Mouse (Mus musculus) midbrain, embryonic 16.5 days (tissue): ENCODE results near the gene Vps8. TPM values are rescaled to one million over a fixed set of nuclear protein-coding genes. Genes with fewer than 3 reads are reported as not detected.

Experiments
- ATAC-seq: fragments of 200-750 bp; cut with Nextera tagmentation; 2 replicates; pipeline ENCODE4 v1.8.0; 2017; ENCODE audit warnings: moderate TSS enrichment
- H3K27ac ChIP-seq: fragments of 300-500 bp; sonication (generic); 2 replicates; pipeline ENCODE4 v1.5.1; 2014; ENCODE audit warnings: mild to moderate bottlenecking, low read length, mixed read lengths
- H3K27me3 ChIP-seq: fragments of 300-500 bp; sonication (generic); 2 replicates; pipeline ENCODE4 v1.6.1; 2014; ENCODE audit warnings: low read depth, low read length, mixed read lengths; ENCODE audit not compliant: control insufficient read depth, insufficient read depth
- H3K36me3 ChIP-seq: fragments of 300-500 bp; sonication (generic); 2 replicates; pipeline ENCODE4 v1.6.1; 2014; ENCODE audit warnings: mild to moderate bottlenecking, low read length, moderate library complexity, mixed read lengths; ENCODE audit not compliant: control insufficient read depth, insufficient read depth
- H3K4me1 ChIP-seq: fragments of 300-500 bp; sonication (generic); 2 replicates; pipeline ENCODE4 v1.6.1; 2014; ENCODE audit warnings: mild to moderate bottlenecking, low read length, mixed read lengths; ENCODE audit not compliant: control insufficient read depth, insufficient read depth
- H3K4me2 ChIP-seq: fragments of 300-500 bp; sonication (generic); 2 replicates; pipeline ENCODE4 v1.6.1; 2014; ENCODE audit warnings: mild to moderate bottlenecking, low read length, mixed read lengths
- H3K4me3 ChIP-seq: fragments of 300-500 bp; sonication (generic); 2 replicates; pipeline ENCODE4 v1.5.1; 2014; ENCODE audit warnings: low read depth, mild to moderate bottlenecking, low read length, moderate library complexity, mixed read lengths
- H3K9ac ChIP-seq: fragments of 300-500 bp; sonication (generic); 2 replicates; pipeline ENCODE4 v1.6.1; 2014; ENCODE audit warnings: low read depth, low read length, mixed read lengths
- H3K9me3 ChIP-seq: fragments of 300-500 bp; sonication (generic); replicated peaks from 2 replicates; pipeline ENCODE4 v1.6.1; 2014; ENCODE audit warnings: mild to moderate bottlenecking, low read length, mixed read lengths; ENCODE audit not compliant: control insufficient read depth, poor library complexity, severe bottlenecking
- WGBS: fragments of 180-500 bp; shearing (Covaris S2); extraction: QIAGEN DNeasy Blood & Tissue Kit; methylation state at CpG from one replicate; pipeline ENCODE4 v1.1.7; 2014; 5-methylcytosine and 5-hydroxymethylcytosine counted together
- polyA plus RNA-seq: library from polyadenylated mRNA; unstranded; fragments of >200 nt; fragmentation: Nextera tagmentation; extraction: Ambion mirVana; gene quantifications from 2 replicates; pipeline ENCODE4 v1.2.1, GENCODE M21; 2015

Vps8 gene
- polyA plus RNA-seq, 1 experiment from 2014 or later, result 41.2 TPM

- no peak for ATAC-seq
- Histone ChIP-seq H3K4me3 (no peak overlapping the region), H3K36me3 (no peaks in the 10 kb centered on the region), H3K27ac (no peak overlapping the region), H3K9ac (no peak overlapping the region), H3K9me3 (no peaks in the 10 kb centered on the region), H3K4me2 (no peak overlapping the region), H3K4me1 (0 out of 2 replicates have a peak, but pooled peaks cover 2% of the 10 kb centered on the region), H3K27me3 (no peaks in the 10 kb centered on the region)
- WGBS, result 32% methylated on average over 11 of the region's 11 CpGs
These were observed 40.6 kb upstream of the Vps8 start for GRCm38 (mm10) chr16:21382152-21382911.

GRCm38 (mm10) chr16:21385926-21386881 is 36.7 kb upstream of the Vps8 start:
- H3K27ac ChIP-seq, result no peak overlapping the region
- 63% methylated on average over 14 of the region's 14 CpGs for WGBS

GRCm38 (mm10) chr16:21389316-21389715 is 33.6 kb upstream of the Vps8 start:
- H3K4me2 ChIP-seq, result no peak overlapping the region
- H3K9me3 ChIP-seq, result no peaks in the 10 kb centered on the region
- H3K27me3 ChIP-seq, result no peaks in the 10 kb centered on the region
- H3K4me3 ChIP-seq, result no peak overlapping the region
- no peak overlapping the region for H3K27ac ChIP-seq
- no peak overlapping the region for H3K9ac ChIP-seq
- ATAC-seq, result no peak
- 34% methylated on average over 3 of the region's 3 CpGs for WGBS
- H3K4me1 ChIP-seq, result no peaks in the 10 kb centered on the region; the same call in 1 of the 2 replicates
- no peaks in the 10 kb centered on the region for H3K36me3 ChIP-seq

More at GRCm38 (mm10) chr16:21385926-21386881, 36.7 kb upstream of the Vps8 start:
- no peak overlapping the region for H3K4me3 ChIP-seq
- H3K4me2 ChIP-seq, result no peak overlapping the region
- no peaks in the 10 kb centered on the region for H3K27me3 ChIP-seq
- no peak for ATAC-seq
- H3K4me1 ChIP-seq, result peaks cover 2% of the 10 kb centered on the region; the same call in 1 of the 2 replicates
- H3K36me3 ChIP-seq, result no peaks in the 10 kb centered on the region
- H3K9me3 ChIP-seq, result no peaks in the 10 kb centered on the region
- H3K9ac ChIP-seq, result no peak overlapping the region

- Histone ChIP-seq H3K9me3 (no peaks in the 10 kb centered on the region), H3K27me3 (no peaks in the 10 kb centered on the region), H3K4me3 (no peak overlapping the region), H3K9ac (no peak overlapping the region), H3K4me1 (peaks cover 9% of the 10 kb centered on the region; the same call in 1 of the 2 replicates), H3K36me3 (no peaks in the 10 kb centered on the region), H3K4me2 (no peak overlapping the region), H3K27ac (no peak overlapping the region)
- WGBS, result 29% methylated on average over 5 of the region's 5 CpGs
- ATAC-seq, result no peak
These were observed 32.2 kb upstream of the Vps8 start for GRCm38 (mm10) chr16:21390744-21391143.

- Histone ChIP-seq H3K4me3 (no peak overlapping the region), H3K4me1 (peaks cover 14% of the 10 kb centered on the region; the same call in 1 of the 2 replicates), H3K9me3 (no peaks in the 10 kb centered on the region), H3K4me2 (no peak overlapping the region), H3K27me3 (no peaks in the 10 kb centered on the region), H3K9ac (no peak overlapping the region), H3K27ac (peak overlapping the region; percentile 70; the same call in 1 of the 2 replicates), H3K36me3 (no peaks in the 10 kb centered on the region)
- WGBS, result 70% methylated on average over 6 of the region's 6 CpGs
- no peak; the same call in 1 of the 2 replicates for ATAC-seq
These were observed 30.8 kb upstream of the Vps8 start for GRCm38 (mm10) chr16:21392099-21392498.

GRCm38 (mm10) chr16:21392517-21393112 is 30.3 kb upstream of the Vps8 start:
- H3K4me2 ChIP-seq, result no peak overlapping the region
- H3K4me1 ChIP-seq, result peaks cover 19% of the 10 kb centered on the region
- no peak overlapping the region for H3K4me3 ChIP-seq
- no peaks in the 10 kb centered on the region for H3K27me3 ChIP-seq
- H3K9ac ChIP-seq, result no peak overlapping the region
- peak; percentile 83 for ATAC-seq
- peak overlapping the region; percentile 70 for H3K27ac ChIP-seq
- WGBS, result 26% methylated on average over 9 of the region's 9 CpGs
- no peaks in the 10 kb centered on the region for H3K9me3 ChIP-seq
- no peaks in the 10 kb centered on the region for H3K36me3 ChIP-seq

GRCm38 (mm10) chr16:21395546-21395945 is 27.4 kb upstream of the Vps8 start:
- Histone ChIP-seq H3K4me1 (peaks cover 32% of the 10 kb centered on the region), H3K9ac (no peak overlapping the region), H3K4me2 (no peak overlapping the region), H3K36me3 (no peaks in the 10 kb centered on the region), H3K27ac (peak overlapping the region; percentile 31), H3K4me3 (no peak overlapping the region), H3K9me3 (no peaks in the 10 kb centered on the region), H3K27me3 (no peaks in the 10 kb centered on the region)
- no peak for ATAC-seq
- WGBS, result 11% methylated on average over 7 of the region's 7 CpGs

- Histone ChIP-seq H3K4me1 (peaks cover 32% of the 10 kb centered on the region), H3K27ac (peak overlapping the region; percentile 80), H3K9me3 (no peaks in the 10 kb centered on the region), H3K4me3 (no peak overlapping the region), H3K4me2 (no peak overlapping the region), H3K36me3 (no peaks in the 10 kb centered on the region), H3K27me3 (no peaks in the 10 kb centered on the region), H3K9ac (no peak overlapping the region)
- peak; percentile 23; the same call in 1 of the 2 replicates for ATAC-seq
- 31% methylated on average over 5 of the region's 5 CpGs for WGBS
These were observed 25.2 kb upstream of the Vps8 start for GRCm38 (mm10) chr16:21397681-21398080.
